Mouse (Mus musculus) limb, embryonic 10.5 days (tissue): ENCODE measurements around the gene Col24a1. TPM values are rescaled to one million over a fixed set of nuclear protein-coding genes. Genes with fewer than 3 reads are reported as not detected.

Source experiments
- DNase-seq: peaks from one replicate; pipeline ENCODE4 v3.0.0-alpha.2; 2017; ENCODE audit warnings: low spot score
- H3K27ac ChIP-seq: fragments of 300-500 bp; sonication (generic); 2 replicates; pipeline ENCODE4 v1.5.1; 2016; ENCODE audit warnings: mild to moderate bottlenecking
- H3K27me3 ChIP-seq: fragments of 300-500 bp; sonication (generic); 2 replicates; pipeline ENCODE4 v1.6.1; 2016; ENCODE audit warnings: low read depth, mild to moderate bottlenecking; ENCODE audit not compliant: poor library complexity, severe bottlenecking
- H3K36me3 ChIP-seq: fragments of 300-500 bp; sonication (generic); 2 replicates; pipeline ENCODE4 v1.6.1; 2016; ENCODE audit warnings: mild to moderate bottlenecking, moderate library complexity
- H3K4me1 ChIP-seq: fragments of 300-500 bp; sonication (generic); 2 replicates; pipeline ENCODE4 v1.6.1; 2016
- H3K4me3 ChIP-seq: fragments of 300-500 bp; sonication (generic); 2 replicates; pipeline ENCODE4 v1.5.1; 2016; ENCODE audit warnings: mild to moderate bottlenecking, moderate library complexity
- H3K9me3 ChIP-seq: fragments of 300-500 bp; sonication (generic); replicated peaks from 2 replicates; pipeline ENCODE4 v1.6.1; 2016; ENCODE audit warnings: mild to moderate bottlenecking
- WGBS: fragments of 180-500 bp; shearing (Covaris S2); methylation state at CpG from one replicate; pipeline ENCODE4 v1.1.7; 2016; 5-methylcytosine and 5-hydroxymethylcytosine counted together
- polyA plus RNA-seq: library from polyadenylated mRNA; unstranded; fragments of >200 nt; fragmentation: Nextera tagmentation; extraction: Ambion mirVana; gene quantifications from 2 replicates; pipeline ENCODE4 v1.2.1, GENCODE M21; 2016

Col24a1 gene
- polyA plus RNA-seq, 1 experiment from 2014 or later = 1.0 TPM

GRCm38 (mm10) chr3:145305311-145305710 is 13.0 kb downstream of the Col24a1 start:
- peak; percentile 2 for DNase-seq
- Histone ChIP-seq H3K27me3 (no peaks in the 10 kb centered on the region), H3K4me3 (no peak overlapping the region), H3K36me3 (no peaks in the 10 kb centered on the region), H3K9me3 (no peaks in the 10 kb centered on the region), H3K27ac (no peak overlapping the region), H3K4me1 (0 out of 2 replicates have a peak, but pooled peaks cover 1% of the 10 kb centered on the region)
- 71% methylated on average over 5 of the region's 5 CpGs for WGBS

- no peaks in the 10 kb centered on the region for H3K27me3 ChIP-seq
- H3K4me3 ChIP-seq = no peak overlapping the region
- no peaks in the 10 kb centered on the region for H3K9me3 ChIP-seq
- DNase-seq = no peak
- 89% methylated on average over 3 of the region's 3 CpGs for whole genome bisulfite sequencing
- no peak overlapping the region for H3K27ac ChIP-seq
- H3K36me3 ChIP-seq = no peaks in the 10 kb centered on the region
- no peaks in the 10 kb centered on the region for H3K4me1 ChIP-seq
Observed at GRCm38 (mm10) chr3:145307209-145307608, 14.9 kb downstream of the Col24a1 start.

GRCm38 (mm10) chr3:145320587-145321274 is 28.5 kb downstream of the Col24a1 start:
- no peak for DNase-seq
- WGBS = 76% methylated on average over 14 of the region's 14 CpGs

GRCm38 (mm10) chr3:145325402-145325801 is 33.1 kb downstream of the Col24a1 start:
- no peak for DNase-seq
- peaks cover 16% of the 10 kb centered on the region for H3K4me1 ChIP-seq
- H3K27me3 ChIP-seq = no peaks in the 10 kb centered on the region
- H3K36me3 ChIP-seq = no peaks in the 10 kb centered on the region
- no peaks in the 10 kb centered on the region for H3K9me3 ChIP-seq
- WGBS = 90% methylated on average over 3 of the region's 3 CpGs
- no peak overlapping the region for H3K27ac ChIP-seq
- H3K4me3 ChIP-seq = no peak overlapping the region

More at GRCm38 (mm10) chr3:145320587-145321274, 28.5 kb downstream of the Col24a1 start:
- Histone ChIP-seq H3K36me3 (no peaks in the 10 kb centered on the region), H3K9me3 (no peaks in the 10 kb centered on the region), H3K4me3 (no peak overlapping the region), H3K4me1 (peaks cover 15% of the 10 kb centered on the region), H3K27me3 (no peaks in the 10 kb centered on the region), H3K27ac (peak overlapping the region; percentile 61)

- H3K4me1 ChIP-seq = peaks cover 6% of the 10 kb centered on the region
- H3K27me3 ChIP-seq = no peaks in the 10 kb centered on the region
- no peak for DNase-seq
- H3K27ac ChIP-seq = no peak overlapping the region
- H3K36me3 ChIP-seq = no peaks in the 10 kb centered on the region
- no peak overlapping the region for H3K4me3 ChIP-seq
- H3K9me3 ChIP-seq = no peaks in the 10 kb centered on the region
- 78% methylated on average over 8 of the region's 8 CpGs for WGBS
Observed at GRCm38 (mm10) chr3:145331642-145332041, 39.4 kb downstream of the Col24a1 start.

- Histone ChIP-seq H3K4me3 (no peak overlapping the region), H3K27me3 (no peaks in the 10 kb centered on the region), H3K9me3 (no peaks in the 10 kb centered on the region), H3K4me1 (peaks cover 6% of the 10 kb centered on the region), H3K27ac (no peak overlapping the region), H3K36me3 (no peaks in the 10 kb centered on the region)
- DNase-seq = no peak
- WGBS = 82% methylated on average over 3 of the region's 3 CpGs
Observed at GRCm38 (mm10) chr3:145334046-145334445, 41.8 kb downstream of the Col24a1 start.

GRCm38 (mm10) chr3:145337161-145337560 is 44.9 kb downstream of the Col24a1 start:
- no peaks in the 10 kb centered on the region for H3K9me3 ChIP-seq
- DNase-seq = no peak
- WGBS = 81% methylated on average over 2 of the region's 2 CpGs
- no peak overlapping the region for H3K27ac ChIP-seq
- H3K36me3 ChIP-seq = no peaks in the 10 kb centered on the region
- H3K4me3 ChIP-seq = no peak overlapping the region
- H3K27me3 ChIP-seq = no peaks in the 10 kb centered on the region
- H3K4me1 ChIP-seq = peaks cover 4% of the 10 kb centered on the region

GRCm38 (mm10) chr3:145339851-145340499 is 47.7 kb downstream of the Col24a1 start:
- DNase-seq = no peak
- Histone ChIP-seq H3K36me3 (no peaks in the 10 kb centered on the region), H3K9me3 (no peaks in the 10 kb centered on the region), H3K27me3 (no peaks in the 10 kb centered on the region), H3K27ac (no peak overlapping the region), H3K4me1 (no peaks in the 10 kb centered on the region), H3K4me3 (no peak overlapping the region)
- WGBS = 84% methylated on average over 10 of the region's 10 CpGs

GRCm38 (mm10) chr3:145348690-145349089 is 56.4 kb downstream of the Col24a1 start:
- Histone ChIP-seq H3K4me1 (no peaks in the 10 kb centered on the region), H3K27me3 (no peaks in the 10 kb centered on the region), H3K4me3 (no peak overlapping the region), H3K36me3 (no peaks in the 10 kb centered on the region), H3K27ac (no peak overlapping the region), H3K9me3 (no peaks in the 10 kb centered on the region)
- no peak for DNase-seq
- 91% methylated on average over 3 of the region's 3 CpGs for WGBS

GRCm38 (mm10) chr3:145353951-145354350 is 61.7 kb downstream of the Col24a1 start:
- 95% methylated on average over 3 of the region's 3 CpGs for WGBS
- Histone ChIP-seq H3K9me3 (no peaks in the 10 kb centered on the region), H3K4me3 (no peak overlapping the region), H3K36me3 (no peaks in the 10 kb centered on the region), H3K27me3 (no peaks in the 10 kb centered on the region), H3K4me1 (no peaks in the 10 kb centered on the region), H3K27ac (no peak overlapping the region)
- no peak for DNase-seq

GRCm38 (mm10) chr3:145356865-145357487 is 64.7 kb downstream of the Col24a1 start:
- H3K36me3 ChIP-seq = no peaks in the 10 kb centered on the region
- H3K27me3 ChIP-seq = no peaks in the 10 kb centered on the region
- H3K4me1 ChIP-seq = no peaks in the 10 kb centered on the region
- 94% methylated on average over 6 of the region's 6 CpGs for WGBS
- H3K9me3 ChIP-seq = no peaks in the 10 kb centered on the region
- DNase-seq = no peak
- H3K4me3 ChIP-seq = no peak overlapping the region
- H3K27ac ChIP-seq = no peak overlapping the region

GRCm38 (mm10) chr3:145365227-145365626 is 73.0 kb downstream of the Col24a1 start:
- WGBS = 34% methylated on average over 3 of the region's 3 CpGs
- DNase-seq = no peak

GRCm38 (mm10) chr3:145367176-145367717 is 75.0 kb downstream of the Col24a1 start:
- Histone ChIP-seq H3K27me3 (no peaks in the 10 kb centered on the region), H3K4me1 (no peaks in the 10 kb centered on the region), H3K4me3 (no peak overlapping the region), H3K36me3 (no peaks in the 10 kb centered on the region), H3K27ac (no peak overlapping the region), H3K9me3 (no peaks in the 10 kb centered on the region)
- no peak for DNase-seq
- WGBS = 84% methylated on average over 4 of the region's 4 CpGs

More at GRCm38 (mm10) chr3:145365227-145365626, 73.0 kb downstream of the Col24a1 start:
- no peaks in the 10 kb centered on the region for H3K27me3 ChIP-seq
- no peaks in the 10 kb centered on the region for H3K36me3 ChIP-seq
- no peak overlapping the region for H3K27ac ChIP-seq
- H3K4me1 ChIP-seq = no peaks in the 10 kb centered on the region
- no peak overlapping the region for H3K4me3 ChIP-seq
- no peaks in the 10 kb centered on the region for H3K9me3 ChIP-seq
